Mouse (Mus musculus): ENCODE measurements at regions not wholly inside any gene's neighbourhood (a gene's known extent, or its start where the extent isn't known, plus 50 kb on each side); places are given as distances from the start of the nearest gene placed in this dataset.
"Not testable (repeated sequence)": the region's sequence is repeated elsewhere in the genome, so short reads cannot be mapped to it uniquely, and the experiment has no call there.

DNA sequence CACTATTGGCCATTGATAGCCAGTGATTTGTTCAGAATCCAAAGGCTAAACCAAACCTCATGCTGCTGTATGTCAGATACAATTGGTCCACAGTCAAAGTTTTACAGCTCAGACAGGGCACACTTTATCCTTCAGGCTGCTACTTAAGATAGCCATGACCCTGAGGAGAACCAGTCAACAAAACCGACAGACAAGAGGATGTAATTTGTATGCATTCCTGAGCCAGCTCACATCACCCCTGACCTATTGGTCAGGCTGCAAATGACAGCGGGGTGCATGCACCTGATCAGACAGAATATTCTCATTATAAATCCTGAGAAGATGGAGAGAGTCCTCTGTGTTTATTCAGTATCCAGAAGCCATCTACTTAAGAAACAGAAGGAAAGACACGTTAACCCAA, 315.5 kb upstream of the Pou3f2 start:
- DNase-seq (ENCODE audit: low spot score in 2 of 2): no peak

DNA sequence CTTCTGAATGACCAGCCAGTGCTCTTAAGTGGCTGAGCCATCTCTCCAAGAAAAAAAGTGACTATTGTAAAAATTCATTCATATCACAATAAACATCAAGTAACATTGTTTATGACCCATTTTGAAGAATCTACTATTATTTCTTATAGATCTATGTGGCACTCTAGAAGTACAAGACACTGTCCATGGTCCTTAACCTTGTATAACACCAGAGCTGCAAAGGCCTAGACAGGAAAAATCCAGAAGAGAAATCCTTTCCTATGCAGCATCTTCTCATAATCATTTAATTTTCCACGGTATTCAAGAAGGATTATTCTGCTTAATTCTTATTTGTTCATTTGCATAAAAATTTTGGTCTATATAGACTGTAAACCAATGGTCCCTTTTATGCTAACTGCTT, 304.7 kb upstream of the Pou3f2 start:
- no peak for DNase-seq (ENCODE audit: low spot score in 2 of 2)

DNA sequence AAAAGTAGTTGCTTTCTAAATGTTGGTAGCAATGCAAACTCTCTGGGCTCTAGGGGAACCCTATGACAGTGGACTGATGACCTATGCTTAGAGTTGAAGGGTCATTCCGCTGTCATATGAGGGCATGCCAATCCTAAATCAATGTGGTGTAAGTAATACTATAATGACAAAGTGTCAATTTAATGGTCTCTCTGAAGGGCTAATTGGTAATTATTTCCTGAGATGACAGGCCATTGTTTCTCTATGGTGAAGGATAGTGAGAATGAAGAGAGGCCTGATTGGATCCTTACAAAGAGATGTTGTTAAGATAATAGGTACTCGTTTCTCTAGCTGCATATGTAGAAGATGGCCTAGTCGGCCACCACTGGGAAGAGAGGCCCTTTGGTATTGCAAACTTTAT, 299.7 kb upstream of the Pou3f2 start:
- no peak for DNase-seq (ENCODE audit: low spot score in 2 of 2)

DNA sequence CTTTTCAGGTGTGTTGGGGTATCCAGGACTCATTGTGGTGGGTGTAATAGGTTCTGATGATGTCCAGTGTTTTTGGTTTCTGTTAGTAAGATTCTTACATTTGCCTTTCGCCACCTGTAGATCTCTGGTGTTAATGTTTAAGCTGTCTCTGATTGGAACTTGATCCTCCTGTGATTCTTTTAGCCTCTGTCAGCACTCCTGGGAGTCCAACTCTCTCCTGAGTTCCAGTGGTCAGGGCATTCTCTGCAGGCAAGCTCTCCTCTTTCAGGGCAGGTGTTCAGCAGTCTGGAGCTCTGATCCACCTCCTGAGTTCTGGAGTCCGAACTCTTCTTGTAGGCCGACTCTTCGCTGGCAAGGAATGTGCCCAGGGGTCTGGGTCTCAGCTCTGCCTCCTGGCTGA, 274.9 kb upstream of the Pou3f2 start:
- not testable (repeated sequence) for DNase-seq (ENCODE audit: low spot score in 2 of 2)

Data from left cerebral cortex, adult 9 months (tissue).